Mouse (Mus musculus) layer of hippocampus, postnatal 10 days (tissue): ENCODE results near the gene Nedd9. TPM values are rescaled to one million over a fixed set of nuclear protein-coding genes. Genes with fewer than 3 reads are reported as not detected.
"Not testable (repeated sequence)": the region's sequence is repeated elsewhere in the genome, so short reads cannot be mapped to it uniquely, and the experiment has no call there.

Experiments used
- DNase-seq, 2 experiments: peaks; one replicate each; pipeline ENCODE4 v3.0.0; 2021; ENCODE audit warnings: low spot score in 2 of 2
- total RNA-seq, 2 experiments: library from RNA; stranded (reverse); gene quantifications; 2 replicates each; pipeline ENCODE4 v1.2.3; 2021

Nedd9 gene
- total RNA-seq, 2 experiments from 2014 or later, result 16.9 to 20.7 TPM

GRCm38 (mm10) chr13:41321433-41321832 lies 165.7 kb downstream of the Nedd9 start:
- peak in 1 of 2 experiments; percentile 30 for DNase-seq

DNA sequence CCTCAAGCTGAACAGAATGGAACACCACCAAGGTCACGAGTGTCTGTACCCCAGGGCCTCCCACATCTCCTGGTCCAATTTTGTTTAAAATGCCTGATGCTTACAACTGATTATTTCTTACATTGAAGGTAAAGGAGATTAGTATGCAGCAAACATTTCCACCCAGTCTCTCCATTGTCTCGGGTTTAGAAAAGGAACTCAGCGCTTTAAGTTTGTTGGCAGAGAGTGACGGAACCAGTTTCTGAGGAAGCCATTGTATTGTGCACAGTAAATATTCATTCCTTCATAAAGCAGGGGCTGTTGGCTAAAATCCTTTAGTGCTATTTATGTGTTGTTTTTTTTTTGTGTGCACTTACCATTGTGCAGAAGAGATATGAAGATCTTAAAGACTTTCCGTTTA lies 166.4 kb downstream of the Nedd9 start:
- DNase-seq, result no peak

DNA sequence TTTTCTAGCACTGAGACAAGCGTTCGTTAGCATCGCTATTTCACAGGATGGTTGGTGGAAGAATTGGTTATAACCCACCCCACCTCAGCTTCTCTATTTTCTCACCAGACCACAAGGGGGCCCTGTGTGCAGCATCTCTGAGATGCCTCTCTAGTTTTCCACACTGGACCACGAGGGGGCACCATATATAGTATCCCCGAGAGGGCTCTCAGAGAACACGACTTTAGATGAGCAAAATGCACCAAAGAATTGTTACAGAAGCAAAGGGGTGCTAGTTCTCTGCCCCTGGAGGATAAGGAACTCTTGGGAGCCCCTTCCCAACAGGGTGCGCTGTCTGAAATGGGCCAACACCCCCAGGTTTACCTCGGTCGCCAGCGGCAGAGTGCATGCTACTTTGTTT lies 184.4 kb downstream of the Nedd9 start:
- peak; percentile 89 to 91 for DNase-seq

DNA sequence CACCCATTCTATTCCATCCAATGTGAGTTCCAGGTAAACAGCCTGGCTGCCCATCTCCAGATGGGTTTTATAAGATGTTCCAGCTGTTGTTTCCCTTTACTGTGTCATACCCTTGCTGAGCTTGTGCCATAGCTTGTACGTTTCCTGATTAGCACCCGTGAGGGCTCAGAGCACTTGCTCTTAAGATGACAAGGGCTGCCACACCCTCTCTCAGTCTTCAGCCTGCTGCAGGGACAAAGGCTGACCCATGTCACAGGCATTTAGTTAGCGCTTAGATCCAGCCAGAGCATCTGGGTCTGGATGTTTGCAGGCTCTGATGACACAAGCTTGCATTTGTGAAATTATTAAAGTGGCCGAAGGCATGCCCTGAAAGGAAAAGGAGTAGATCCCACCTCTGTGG lies 187.1 kb downstream of the Nedd9 start:
- DNase-seq, result no peak

DNA sequence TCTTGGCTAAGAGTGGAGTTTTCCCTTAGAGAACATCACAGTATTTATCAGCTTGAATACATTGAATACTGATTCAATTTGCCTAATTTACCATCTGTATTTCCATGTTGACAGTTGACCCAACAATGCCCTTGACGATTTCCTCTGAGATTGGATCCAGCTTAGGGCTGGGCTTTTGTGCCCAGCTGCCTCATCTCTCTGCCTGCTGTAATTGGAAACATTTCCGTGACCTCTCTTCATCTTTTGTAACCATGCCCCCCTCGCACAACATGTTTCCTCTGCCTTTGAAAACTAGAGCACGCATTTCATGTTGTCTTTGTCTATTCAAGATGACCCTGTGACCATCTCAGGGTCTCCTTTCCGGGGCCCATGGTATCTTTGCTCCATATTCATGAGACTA lies 188.2 kb downstream of the Nedd9 start:
- DNase-seq, result no peak

DNA sequence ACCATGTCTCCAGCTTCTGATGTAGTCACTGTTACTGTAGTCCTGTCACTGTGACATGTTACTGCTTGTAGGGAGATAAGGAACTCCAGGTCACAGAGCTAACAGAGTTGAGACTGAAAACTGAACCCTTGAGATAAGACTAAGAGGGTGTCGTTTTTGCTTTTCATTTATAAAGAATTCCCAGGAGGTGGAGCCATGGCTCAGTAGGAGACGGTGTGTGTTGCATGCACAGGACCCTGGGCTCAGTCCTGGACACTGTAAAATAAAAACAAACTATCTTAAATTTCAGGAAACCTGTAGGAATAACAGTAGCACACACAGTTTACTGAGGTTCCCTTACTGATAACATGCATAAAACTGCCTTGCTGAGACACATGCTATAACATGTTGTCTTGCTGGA lies 188.6 kb downstream of the Nedd9 start:
- DNase-seq, result no peak

DNA sequence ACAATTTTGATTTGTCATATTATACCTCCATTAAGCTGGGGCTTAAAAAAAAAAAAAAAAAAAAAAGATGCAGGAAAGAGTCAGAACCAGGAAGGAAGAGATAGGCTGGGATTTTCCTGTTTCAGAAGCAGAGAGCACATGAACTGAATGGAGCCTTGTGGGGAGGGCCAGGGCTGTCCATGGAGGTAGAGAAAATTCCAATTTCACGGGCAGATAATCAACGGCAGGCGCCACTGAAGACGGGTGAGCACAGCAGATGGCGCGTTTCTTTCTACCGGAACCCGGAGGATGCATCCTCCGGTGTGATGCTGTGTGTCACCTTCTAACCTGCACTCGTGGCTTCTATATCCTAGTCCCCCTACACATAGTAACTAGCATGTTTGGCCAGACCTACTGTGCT lies 190.8 kb downstream of the Nedd9 start:
- DNase-seq, result no peak

- DNase-seq, result no peak
Observed at GRCm38 (mm10) chr13:41295886-41296285, 191.3 kb downstream of the Nedd9 start.

- DNase-seq, result no peak
Observed at GRCm38 (mm10) chr13:41293595-41293994, 193.6 kb downstream of the Nedd9 start.

- no peak for DNase-seq
Observed at GRCm38 (mm10) chr13:41291466-41291974, 195.6 kb downstream of the Nedd9 start.

- DNase-seq, result no peak
Observed at GRCm38 (mm10) chr13:41286285-41286684, 200.9 kb downstream of the Nedd9 start.

DNA sequence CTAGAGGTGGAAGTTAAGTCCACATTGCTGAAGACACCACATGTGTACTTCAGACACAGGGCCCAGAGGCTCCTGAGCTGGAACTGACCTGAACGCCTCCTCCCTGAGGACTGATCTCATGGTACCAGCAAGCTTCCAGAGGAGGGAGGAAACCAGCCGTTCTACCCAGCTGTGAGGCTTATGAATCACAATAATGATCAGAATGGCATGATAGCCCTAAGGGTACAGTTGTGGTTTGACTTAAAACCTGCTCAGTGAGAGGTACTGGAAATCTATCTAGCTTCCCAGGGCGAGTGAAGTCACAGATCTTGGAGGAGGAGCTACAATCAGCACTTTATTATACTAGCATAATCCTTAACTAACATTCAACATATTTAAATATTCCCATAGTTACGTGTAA lies 201.7 kb downstream of the Nedd9 start:
- DNase-seq, result no peak

DNA sequence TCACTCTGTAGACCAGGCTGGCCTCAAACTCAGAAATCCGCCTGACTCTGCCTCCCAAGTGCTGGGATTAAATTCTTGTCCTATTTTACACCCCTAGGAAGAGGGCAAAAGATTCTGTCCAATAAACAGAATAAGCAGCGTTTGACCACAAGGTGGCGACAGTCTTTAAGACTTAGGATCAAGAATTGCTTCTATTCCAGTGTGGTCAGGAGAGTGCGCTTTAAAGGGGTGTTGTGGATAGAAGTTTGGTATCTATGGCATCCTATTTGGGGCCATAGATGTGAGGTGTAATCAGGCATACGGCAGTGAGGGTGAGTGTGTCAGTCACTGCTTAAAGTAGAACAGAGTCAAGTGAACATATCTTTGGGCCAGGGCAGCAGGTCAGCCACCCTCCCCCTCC lies 203.9 kb downstream of the Nedd9 start:
- peak; percentile 74 to 80 for DNase-seq

DNA sequence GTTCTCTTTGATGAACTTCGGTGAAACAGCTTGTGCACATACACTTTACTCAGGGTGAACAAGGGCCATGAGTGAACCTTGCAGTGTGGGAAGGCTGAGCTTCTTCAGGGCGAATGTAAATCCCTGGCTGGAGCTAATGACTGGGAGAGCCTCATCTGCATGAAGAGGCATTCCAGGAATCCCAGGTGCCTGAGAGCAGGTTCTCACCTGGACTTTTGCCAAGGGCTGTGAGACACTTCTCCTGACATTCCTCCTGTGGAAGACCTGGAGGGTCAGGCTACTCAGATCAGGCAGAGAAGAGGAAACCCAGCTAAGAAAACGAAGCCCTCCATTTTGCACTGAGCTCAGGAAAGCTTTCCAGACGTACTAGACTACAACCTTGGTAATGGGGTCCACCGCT lies 206.5 kb downstream of the Nedd9 start:
- no peak for DNase-seq

GRCm38 (mm10) chr13:41273927-41274650 lies 213.1 kb downstream of the Nedd9 start, which contains the start of gene Gm17364:
Gm17364 (minus strand) TSS chr13:41273977.
- no peak for DNase-seq

DNA sequence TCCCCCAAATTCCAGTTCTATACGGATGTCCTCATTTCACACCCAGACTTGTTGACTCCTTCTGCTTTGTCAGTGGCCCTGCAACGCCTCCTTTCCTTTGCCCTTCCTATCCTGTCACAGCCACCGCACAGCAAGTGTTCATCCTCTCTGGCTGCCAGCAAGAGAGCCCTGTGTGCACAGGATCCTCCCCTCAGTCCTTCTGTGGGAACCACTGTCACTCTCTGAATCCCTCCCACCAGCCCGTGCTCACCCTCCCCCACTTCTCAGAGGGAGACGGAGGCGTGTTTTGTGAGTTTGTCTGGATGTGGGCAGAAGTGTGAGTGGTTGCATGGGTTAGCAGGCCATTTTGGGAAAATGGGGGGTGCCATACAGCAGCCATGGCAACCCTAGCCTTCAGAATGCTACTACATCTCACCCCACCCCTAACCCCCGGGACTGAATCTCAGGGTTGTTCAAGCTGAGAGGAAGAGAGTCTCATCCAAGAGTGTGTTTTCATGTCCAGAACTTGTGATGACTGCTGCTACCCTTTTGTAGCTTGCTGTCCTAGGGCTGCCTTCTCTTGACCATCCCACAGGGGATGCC lies 219.2 kb downstream of the Nedd9 start:
- no peak for DNase-seq

DNA sequence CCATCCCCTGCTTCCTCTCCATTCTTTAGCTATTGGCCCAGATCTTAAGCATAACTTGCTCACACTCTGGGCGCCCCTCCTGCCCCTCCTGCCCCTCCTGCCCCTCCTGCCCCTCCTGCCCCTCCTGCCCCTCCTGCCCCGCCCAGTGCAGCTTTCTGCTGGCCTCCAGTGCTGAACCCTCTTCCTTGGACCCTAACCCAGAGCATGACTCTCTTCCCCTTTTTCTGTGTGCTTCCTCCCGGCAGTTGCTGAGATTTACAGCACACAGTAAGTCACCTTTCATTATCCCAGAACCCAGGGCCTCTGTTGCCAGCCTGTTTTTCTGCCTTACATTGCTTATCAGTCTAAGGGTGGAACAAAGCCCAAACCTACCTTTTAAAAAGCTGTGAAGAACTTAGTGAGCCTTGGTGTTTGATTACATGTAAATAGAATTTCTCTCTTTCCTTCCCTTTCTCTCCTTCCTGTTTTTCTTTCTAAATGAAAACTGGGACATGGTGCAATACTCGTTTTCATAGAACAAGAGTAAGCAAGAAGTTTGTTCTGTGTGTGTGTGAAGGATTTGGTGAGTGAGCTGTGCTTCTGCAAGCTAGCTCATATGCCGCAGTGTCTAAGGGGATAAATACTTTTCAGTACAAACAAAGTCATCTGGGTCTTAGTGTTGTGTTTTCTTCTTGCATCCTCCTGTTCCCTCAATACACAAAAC lies 223.7 kb downstream of the Nedd9 start:
- no peak for DNase-seq

- not testable (repeated sequence) for DNase-seq
Observed at GRCm38 (mm10) chr13:41261617-41262016, 225.5 kb downstream of the Nedd9 start.
